Mouse (Mus musculus): ENCODE measurements around the gene Kcnj14. TPM values are rescaled to one million over a fixed set of nuclear protein-coding genes. Genes with fewer than 3 reads are reported as not detected.

Kcnj14 gene
- polyA plus RNA-seq, 2 experiments, result 1.1 to 1.7 TPM

DNA sequence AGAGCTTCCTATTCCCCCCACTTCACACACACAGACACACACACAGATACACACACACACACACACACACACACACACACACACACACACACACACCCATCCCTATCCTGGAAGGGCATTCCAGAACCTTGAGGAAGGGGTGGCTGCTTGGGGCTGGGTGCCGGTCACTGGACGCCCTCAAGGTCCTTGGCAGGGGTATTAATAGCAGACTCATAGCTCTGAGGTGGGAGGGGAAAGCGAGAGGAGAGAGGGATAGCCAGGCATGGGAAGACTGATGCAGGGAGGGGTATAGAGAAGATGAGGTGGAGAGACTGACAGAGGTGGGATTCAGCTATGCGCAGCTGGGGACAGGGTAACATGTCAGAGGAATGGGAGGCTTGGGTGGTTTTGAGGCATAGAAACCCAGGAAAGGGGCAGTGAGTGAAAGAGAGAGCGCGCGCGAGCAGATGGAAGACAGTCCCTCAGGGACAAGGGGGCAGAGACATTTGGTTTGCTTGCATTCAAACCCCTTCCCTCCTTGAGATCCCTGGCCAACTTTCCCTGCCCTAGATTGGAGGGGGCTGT lies 44.6 kb upstream of the Kcnj14 start:
- DNase-seq (ENCODE audit: low spot score) (no peak), ATAC-seq (ENCODE audit: low FRiP score, low read depth) (no peak)
- H3K36me3 ChIP-seq (ENCODE audit: control insufficient read depth, insufficient read depth, low read length), result peaks cover 4% of the 10 kb centered on the region
- no peaks in the 10 kb centered on the region for H3K9me3 ChIP-seq (ENCODE audit: control insufficient read depth, low read length)
- peaks cover 32% of the 10 kb centered on the region for H3K27me3 ChIP-seq (ENCODE audit: control insufficient read depth, insufficient read depth, low read length)
- peaks cover 33% of the 10 kb centered on the region for H3K4me1 ChIP-seq (ENCODE audit: control insufficient read depth, insufficient read depth, low read length)
- peak overlapping the region; percentile 36; the same call in 1 of the 2 replicates for H3K9ac ChIP-seq (ENCODE audit: low read depth, low read length, severe bottlenecking)
- peak overlapping the region; percentile 34 for H3K4me3 ChIP-seq (replicated peaks; ENCODE audit: low read length)
- TF ChIP-seq POLR2A (IDR thresholded peaks at IDR 0.05; ENCODE audit: borderline replicate concordance, extremely low read depth, insufficient read depth, insufficient read length), result no peak
- 13% methylated on average over 8 of the region's 8 CpGs for WGBS
- peak overlapping the region; percentile 53 for H3K4me2 ChIP-seq (replicated peaks; ENCODE audit: low read depth, low read length, severe bottlenecking)
- H3K27ac ChIP-seq (replicated peaks; ENCODE audit: low read depth, low read length), result no peak overlapping the region

DNA sequence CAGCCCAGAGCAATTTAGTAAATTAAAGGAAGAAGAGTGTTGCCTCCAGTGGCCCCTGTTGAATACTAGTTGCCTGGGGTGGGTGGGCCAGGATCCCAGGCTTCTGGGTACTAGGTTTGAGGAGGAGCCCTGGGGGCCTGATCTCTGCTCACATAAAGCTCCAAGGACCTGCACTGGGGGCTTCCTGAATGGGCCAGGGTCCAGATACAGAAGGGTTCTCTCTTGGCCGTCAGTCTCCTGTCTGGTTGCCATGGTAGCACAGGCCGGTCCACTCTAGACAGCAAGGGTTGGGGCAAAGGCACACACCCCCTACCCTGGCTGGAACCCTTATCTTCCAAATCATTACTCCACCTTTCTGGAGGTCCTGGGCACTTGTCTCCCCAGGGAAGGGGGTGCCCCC lies 43.3 kb upstream of the Kcnj14 start:
- H3K4me1 ChIP-seq (ENCODE audit: control insufficient read depth, insufficient read depth, low read length), result peaks cover 27% of the 10 kb centered on the region
- H3K9me3 ChIP-seq (ENCODE audit: control insufficient read depth, low read length), result no peaks in the 10 kb centered on the region
- H3K4me2 ChIP-seq (replicated peaks; ENCODE audit: low read depth, low read length, severe bottlenecking), result no peak overlapping the region
- H3K27me3 ChIP-seq (ENCODE audit: control insufficient read depth, insufficient read depth, low read length), result peaks cover 32% of the 10 kb centered on the region
- WGBS, result 23% methylated on average over 2 of the region's 2 CpGs
- no peak for TF ChIP-seq POLR2A (IDR thresholded peaks at IDR 0.05; ENCODE audit: borderline replicate concordance, extremely low read depth, insufficient read depth, insufficient read length)
- no peak overlapping the region for H3K9ac ChIP-seq (ENCODE audit: low read depth, low read length, severe bottlenecking)
- H3K27ac ChIP-seq (replicated peaks; ENCODE audit: low read depth, low read length), result no peak overlapping the region
- no peak overlapping the region for H3K4me3 ChIP-seq (replicated peaks; ENCODE audit: low read length)
- DNase-seq (ENCODE audit: low spot score) (no peak), ATAC-seq (ENCODE audit: low FRiP score, low read depth) (no peak)
- no peaks in the 10 kb centered on the region for H3K36me3 ChIP-seq (ENCODE audit: control insufficient read depth, insufficient read depth, low read length)

DNA sequence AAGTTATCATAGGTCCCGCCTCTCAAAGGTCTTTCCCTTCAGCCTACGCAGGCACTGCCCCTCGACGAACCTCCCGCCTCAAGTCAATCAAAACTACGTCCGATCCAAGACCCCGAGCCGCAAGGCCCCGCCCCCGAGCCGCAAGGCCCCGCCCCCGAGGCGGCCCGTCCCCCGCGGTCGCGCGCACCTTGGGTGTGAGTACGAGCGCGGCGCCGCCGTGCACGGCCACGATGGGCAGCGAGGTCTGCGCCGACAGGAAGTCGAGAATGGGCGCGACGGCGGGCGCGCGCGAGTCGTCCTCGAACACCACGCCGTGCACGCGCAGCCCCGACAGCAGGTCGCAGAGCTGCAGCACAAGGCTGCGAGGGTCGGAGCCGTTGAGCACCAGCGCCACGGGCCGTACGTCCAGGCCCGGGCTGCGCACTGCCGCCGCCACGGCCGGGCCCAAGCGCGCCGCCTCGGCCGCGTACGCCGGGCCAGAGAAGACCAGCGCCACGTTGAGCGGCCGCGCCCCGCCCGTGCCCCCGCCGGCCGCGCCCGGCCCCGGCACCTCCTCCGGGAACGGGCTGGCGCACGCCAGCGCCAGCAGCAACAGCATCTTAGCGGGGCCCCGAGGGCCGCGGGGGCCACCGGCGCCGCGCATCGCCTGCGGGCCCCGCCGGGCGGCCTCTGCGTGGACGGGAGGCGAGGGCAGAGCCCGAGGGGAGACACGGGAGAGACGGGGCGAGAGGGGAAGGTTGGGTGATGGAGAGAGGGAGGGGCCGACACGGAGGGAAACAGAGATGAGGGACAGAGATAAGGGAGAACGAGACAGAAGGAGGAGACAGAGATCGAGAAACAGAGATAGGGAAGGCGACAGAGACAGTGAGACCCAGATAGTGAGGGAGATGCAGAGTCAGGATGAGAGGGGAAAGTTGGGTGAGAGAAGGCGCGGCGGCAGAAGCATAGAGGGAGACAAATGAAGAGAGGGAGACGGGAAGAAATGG lies 41.6 kb upstream of the Kcnj14 start:
- peak overlapping the region; percentile 52 for H3K27ac ChIP-seq (replicated peaks; ENCODE audit: low read depth, low read length)
- WGBS, result 1% methylated on average over 87 of the region's 117 CpGs

DNA sequence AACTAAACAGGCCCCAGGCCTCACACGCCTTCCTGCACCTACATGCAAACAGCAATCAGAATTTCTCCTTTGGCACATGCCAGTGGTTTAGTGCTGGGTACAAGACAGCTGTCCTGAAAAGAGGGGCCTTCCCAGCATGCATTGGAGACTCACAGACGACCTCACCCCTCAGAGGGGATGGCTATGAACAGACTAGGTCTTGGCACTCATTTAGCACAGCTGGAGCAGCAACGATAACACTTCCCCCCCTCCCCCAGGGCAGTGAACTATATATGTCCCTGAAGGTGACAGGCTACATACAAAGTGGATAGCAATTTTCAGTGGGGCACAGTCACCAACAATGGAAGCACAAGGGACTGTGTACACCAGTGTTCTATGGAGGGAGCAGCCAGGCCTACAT lies 39.9 kb upstream of the Kcnj14 start:
- Histone ChIP-seq H3K27ac (replicated peaks; ENCODE audit: low read depth, low read length) (no peak overlapping the region), H3K4me2 (replicated peaks; ENCODE audit: low read depth, low read length, severe bottlenecking) (no peak overlapping the region), H3K9ac (ENCODE audit: low read depth, low read length, severe bottlenecking) (no peak overlapping the region), H3K9me3 (ENCODE audit: control insufficient read depth, low read length) (no peaks in the 10 kb centered on the region), H3K4me1 (ENCODE audit: control insufficient read depth, insufficient read depth, low read length) (peaks cover 14% of the 10 kb centered on the region), H3K36me3 (ENCODE audit: control insufficient read depth, insufficient read depth, low read length) (no peaks in the 10 kb centered on the region), H3K27me3 (ENCODE audit: control insufficient read depth, insufficient read depth, low read length) (peaks cover 13% of the 10 kb centered on the region; the same call in 1 of the 2 replicates), H3K4me3 (replicated peaks; ENCODE audit: low read length) (no peak overlapping the region)
- DNase-seq (ENCODE audit: low spot score), result no peak
- ATAC-seq (ENCODE audit: low FRiP score, low read depth), result no peak
- 67% methylated on average over 3 of the region's 3 CpGs for WGBS
- TF ChIP-seq POLR2A (IDR thresholded peaks at IDR 0.05; ENCODE audit: borderline replicate concordance, extremely low read depth, insufficient read depth, insufficient read length), result no peak

More for the DNA sequence above, 41.6 kb upstream of the Kcnj14 start:
- Histone ChIP-seq H3K4me1 (ENCODE audit: control insufficient read depth, insufficient read depth, low read length) (peaks cover 27% of the 10 kb centered on the region), H3K9me3 (ENCODE audit: control insufficient read depth, low read length) (no peaks in the 10 kb centered on the region), H3K36me3 (ENCODE audit: control insufficient read depth, insufficient read depth, low read length) (no peaks in the 10 kb centered on the region), H3K4me3 (replicated peaks; ENCODE audit: low read length) (peak overlapping the region; percentile 74), H3K27me3 (ENCODE audit: control insufficient read depth, insufficient read depth, low read length) (peaks cover 28% of the 10 kb centered on the region), H3K9ac (ENCODE audit: low read depth, low read length, severe bottlenecking) (peak overlapping the region; percentile 94), H3K4me2 (replicated peaks; ENCODE audit: low read depth, low read length, severe bottlenecking) (peak overlapping the region; percentile 77)
- 0 out of 2 replicates have a peak, but pooled peaks have one; percentile 69 for TF ChIP-seq POLR2A (IDR thresholded peaks at IDR 0.05; ENCODE audit: borderline replicate concordance, extremely low read depth, insufficient read depth, insufficient read length)
- ATAC-seq (ENCODE audit: low FRiP score, low read depth), result peak; percentile 85
- DNase-seq (ENCODE audit: low spot score), result peak; percentile 92

DNA sequence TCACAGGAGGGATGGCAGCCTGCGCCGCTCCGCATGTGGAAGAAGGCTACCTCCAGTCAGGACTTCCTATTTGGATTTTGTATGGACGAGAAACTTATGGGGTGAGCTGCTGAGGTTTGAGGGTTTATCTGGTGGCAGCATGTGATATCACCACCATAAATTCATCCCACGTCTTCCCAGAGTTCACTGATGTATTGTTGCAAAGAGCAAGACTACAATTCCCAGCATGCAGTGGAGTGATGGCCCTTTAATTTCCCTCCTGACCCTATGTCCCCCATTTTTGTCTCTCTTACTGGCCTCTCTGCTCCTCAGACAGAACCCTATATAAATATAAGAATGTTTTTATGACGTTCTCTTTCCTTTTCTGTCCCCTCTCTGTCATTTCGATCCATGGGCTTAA lies 38.2 kb upstream of the Kcnj14 start:
- Histone ChIP-seq H3K36me3 (ENCODE audit: control insufficient read depth, insufficient read depth, low read length) (no peaks in the 10 kb centered on the region), H3K4me3 (replicated peaks; ENCODE audit: low read length) (no peak overlapping the region), H3K9me3 (ENCODE audit: control insufficient read depth, low read length) (no peaks in the 10 kb centered on the region), H3K27me3 (ENCODE audit: control insufficient read depth, insufficient read depth, low read length) (peaks cover 10% of the 10 kb centered on the region; the same call in 1 of the 2 replicates), H3K27ac (replicated peaks; ENCODE audit: low read depth, low read length) (no peak overlapping the region), H3K9ac (ENCODE audit: low read depth, low read length, severe bottlenecking) (no peak overlapping the region), H3K4me2 (replicated peaks; ENCODE audit: low read depth, low read length, severe bottlenecking) (no peak overlapping the region), H3K4me1 (ENCODE audit: control insufficient read depth, insufficient read depth, low read length) (peaks cover 9% of the 10 kb centered on the region)
- no peak for TF ChIP-seq POLR2A (IDR thresholded peaks at IDR 0.05; ENCODE audit: borderline replicate concordance, extremely low read depth, insufficient read depth, insufficient read length)
- ATAC-seq (ENCODE audit: low FRiP score, low read depth), result no peak
- 87% methylated on average over 7 of the region's 7 CpGs for WGBS
- no peak for DNase-seq (ENCODE audit: low spot score)

Measured in limb, embryonic 14.5 days (tissue).